Mouse (Mus musculus) thymus, adult 2 months (tissue): ENCODE data around the gene Acad10.

Source experiments
- CTCF ChIP-seq: fragments of 200-500 bp; IDR thresholded peaks from 2 replicates; pipeline ENCODE4 v1.5.1; 2012; ENCODE audit warnings: mild to moderate bottlenecking, control low read depth, low read length, moderate library complexity, borderline replicate concordance; ENCODE audit not compliant: control insufficient read depth, poor library complexity, insufficient read depth; ENCODE audit errors: extremely low read depth
- POLR2A ChIP-seq: fragments of 200-500 bp; IDR thresholded peaks from 2 replicates; pipeline ENCODE4 v1.6.1; 2012; ENCODE audit warnings: mild to moderate bottlenecking, low read length, control low read depth, moderate library complexity; ENCODE audit not compliant: control insufficient read depth, poor library complexity, insufficient read depth; ENCODE audit errors: extremely low read depth

DNA sequence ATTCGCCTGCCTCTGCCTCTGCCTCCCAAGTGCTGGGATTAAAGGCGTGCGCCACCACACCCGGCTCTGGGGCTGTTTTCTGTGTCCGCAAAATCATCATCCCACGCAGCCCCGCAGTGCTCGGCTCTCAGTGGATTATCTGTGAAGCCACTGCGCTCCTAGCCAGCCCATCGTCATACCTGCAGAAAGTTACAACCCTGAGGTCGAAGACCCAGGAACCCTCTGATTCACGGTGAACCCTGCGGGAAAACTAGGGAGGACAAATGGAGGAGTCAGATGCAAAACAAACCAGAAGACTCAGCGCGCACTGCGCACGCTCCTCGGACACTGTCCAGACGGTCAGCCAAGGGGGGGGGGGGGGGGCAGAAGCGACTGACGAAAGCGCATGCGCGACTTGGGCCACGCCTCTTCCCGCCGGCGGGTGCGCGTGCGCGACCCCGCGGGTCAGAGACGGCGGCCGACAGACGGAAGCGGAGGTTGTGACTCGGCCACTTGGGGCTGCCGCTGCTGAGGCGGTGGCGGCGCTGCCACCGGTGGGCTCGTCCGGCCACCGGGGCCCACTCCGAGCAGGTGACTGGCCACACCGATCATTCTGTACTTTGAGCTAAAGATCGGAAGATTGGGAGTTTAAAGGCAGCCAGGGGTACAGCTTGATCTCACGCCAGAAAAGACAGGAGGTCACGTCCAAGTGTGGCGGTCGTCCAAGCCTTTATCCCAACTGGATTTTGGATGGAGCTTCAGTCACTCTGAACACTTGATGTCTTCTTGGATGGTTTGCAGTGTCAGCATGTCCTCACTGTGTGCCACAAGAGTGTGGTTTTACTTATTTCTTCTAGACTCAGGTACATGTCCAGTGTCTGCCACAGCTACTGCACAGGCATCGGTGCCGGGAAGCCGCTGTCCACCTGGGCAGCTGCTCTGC is 41.5 kb downstream of the Acad10 start, which contains the start of gene Acad12:
- TF ChIP-seq CTCF, result no peak
- peak; percentile 96 for TF ChIP-seq POLR2A
